Mouse (Mus musculus) midbrain, embryonic 12.5 days (tissue): ENCODE data around the gene Fbxl2. TPM values are rescaled to one million over a fixed set of nuclear protein-coding genes. Genes with fewer than 3 reads are reported as not detected.

ENCODE experiments used
- ATAC-seq: fragments of 200-750 bp; cut with Nextera tagmentation; 2 replicates; pipeline ENCODE4 v1.8.0; 2017; ENCODE audit warnings: low read depth, moderate TSS enrichment, moderate library complexity; ENCODE audit not compliant: low FRiP score
- H3K27ac ChIP-seq: fragments of 300-500 bp; sonication (generic); replicated peaks from 2 replicates; pipeline ENCODE4 v1.5.1; 2016; ENCODE audit warnings: mild to moderate bottlenecking
- H3K27me3 ChIP-seq: fragments of 300-500 bp; sonication (generic); 2 replicates; pipeline ENCODE4 v1.6.1; 2016; ENCODE audit warnings: mild to moderate bottlenecking
- H3K36me3 ChIP-seq: fragments of 300-500 bp; sonication (generic); 2 replicates; pipeline ENCODE4 v1.6.1; 2016
- H3K4me1 ChIP-seq: fragments of 300-500 bp; sonication (generic); 2 replicates; pipeline ENCODE4 v1.6.1; 2016
- H3K4me2 ChIP-seq: fragments of 300-500 bp; sonication (generic); replicated peaks from 2 replicates; pipeline ENCODE4 v1.6.1; 2016; ENCODE audit warnings: mild to moderate bottlenecking, moderate library complexity
- H3K4me3 ChIP-seq: fragments of 300-500 bp; sonication (generic); 2 replicates; pipeline ENCODE4 v1.5.1; 2016; ENCODE audit warnings: mild to moderate bottlenecking
- H3K9ac ChIP-seq: fragments of 300-500 bp; sonication (generic); replicated peaks from 2 replicates; pipeline ENCODE4 v1.6.1; 2016; ENCODE audit warnings: mild to moderate bottlenecking, moderate library complexity
- H3K9me3 ChIP-seq: fragments of 300-500 bp; sonication (generic); 2 replicates; pipeline ENCODE4 v1.6.1; 2016; ENCODE audit warnings: mild to moderate bottlenecking
- whole genome bisulfite sequencing: fragments of 180-500 bp; shearing (Covaris S2); methylation state at CpG from one replicate; pipeline ENCODE4 v1.1.7; 2016; 5-methylcytosine and 5-hydroxymethylcytosine counted together
- polyA plus RNA-seq: library from polyadenylated mRNA; unstranded; fragments of >200 nt; fragmentation: Nextera tagmentation; extraction: Ambion mirVana; gene quantifications from 2 replicates; pipeline ENCODE4 v1.2.1, GENCODE M21; 2016

Gene Fbxl2
- polyA plus RNA-seq, 1 experiment from 2014 or later: 11.9 TPM

DNA sequence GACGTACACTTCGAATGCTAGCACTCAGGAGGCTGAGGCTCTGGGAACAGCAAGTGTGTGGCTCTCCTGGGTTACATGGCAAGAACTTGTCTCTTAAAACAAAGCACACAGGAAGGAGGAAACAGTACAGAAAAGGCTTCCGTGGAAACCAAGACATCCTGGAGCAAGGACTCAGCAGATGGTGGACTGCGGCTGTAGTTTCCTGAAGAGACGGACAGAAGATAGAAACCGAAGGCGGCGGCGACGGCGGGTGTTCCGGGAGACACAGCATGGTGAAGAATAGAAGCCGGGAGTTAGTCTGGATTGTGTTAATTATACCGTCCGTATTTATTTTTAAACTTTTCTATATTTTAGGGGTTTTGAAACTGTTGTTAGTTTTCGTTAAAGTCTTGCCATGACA lies 4.8 kb upstream of the Fbxl2 start:
- Histone ChIP-seq H3K36me3 (no peaks in the 10 kb centered on the region), H3K27me3 (peaks cover 8% of the 10 kb centered on the region; the same call in 1 of the 2 replicates), H3K4me3 (no peak overlapping the region), H3K4me1 (no peaks in the 10 kb centered on the region), H3K9me3 (no peaks in the 10 kb centered on the region; the same call in 1 of the 2 replicates), H3K27ac (no peak overlapping the region), H3K9ac (no peak overlapping the region), H3K4me2 (no peak overlapping the region)
- 91% methylated on average over 16 of the region's 16 CpGs for WGBS
- no peak for ATAC-seq

DNA sequence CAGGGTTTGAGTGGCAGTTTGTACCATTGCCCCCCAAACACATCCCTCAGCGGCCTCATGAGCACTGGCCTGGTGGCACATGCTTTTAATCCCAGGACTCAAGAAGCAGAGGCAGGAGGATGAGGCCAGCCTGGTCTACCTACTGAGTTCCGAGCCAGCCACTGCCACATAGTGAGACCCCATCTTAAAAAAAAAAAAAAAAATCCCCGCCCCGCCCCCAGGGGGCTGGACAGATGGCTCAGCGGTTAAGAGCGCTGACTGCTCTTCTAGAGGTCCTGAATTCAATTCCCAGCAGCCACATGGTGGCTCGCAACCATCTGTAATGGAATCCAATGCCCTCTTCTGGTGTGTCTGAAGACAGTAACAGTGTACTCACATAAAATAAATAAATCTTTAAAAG lies 4.1 kb upstream of the Fbxl2 start:
- WGBS: 83% methylated on average over 7 of the region's 7 CpGs

DNA sequence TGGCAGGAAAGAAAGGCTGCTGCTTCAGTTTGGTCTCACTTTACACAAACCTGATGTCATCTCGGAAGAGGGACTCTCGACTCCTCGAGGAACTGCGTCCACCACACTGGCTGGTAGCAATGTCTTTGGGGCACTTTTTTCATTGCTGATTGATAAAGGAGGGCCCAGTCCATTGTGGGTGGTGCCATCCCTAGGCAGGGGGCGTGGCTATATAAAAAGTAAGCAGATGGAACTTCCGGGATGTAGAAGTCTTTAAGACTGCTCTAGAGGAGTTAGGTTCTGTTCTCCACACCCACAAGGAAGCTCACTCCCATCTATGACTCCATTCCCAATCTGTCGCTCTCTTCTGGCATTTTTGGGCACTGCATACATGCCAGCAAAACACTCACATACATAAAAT lies 685 bp upstream of the Fbxl2 start:
- no peak for ATAC-seq
- H3K4me2 ChIP-seq: no peak overlapping the region
- no peaks in the 10 kb centered on the region for H3K27me3 ChIP-seq
- no peak overlapping the region for H3K27ac ChIP-seq
- 91% methylated on average over 7 of the region's 7 CpGs for WGBS
- no peaks in the 10 kb centered on the region for H3K4me1 ChIP-seq
- H3K9ac ChIP-seq: no peak overlapping the region
- no peak overlapping the region for H3K4me3 ChIP-seq
- no peaks in the 10 kb centered on the region; the same call in 1 of the 2 replicates for H3K9me3 ChIP-seq
- no peaks in the 10 kb centered on the region for H3K36me3 ChIP-seq

More for the DNA sequence above, 4.1 kb upstream of the Fbxl2 start:
- Histone ChIP-seq H3K9ac (no peak overlapping the region), H3K4me2 (no peak overlapping the region), H3K4me3 (no peak overlapping the region), H3K4me1 (no peaks in the 10 kb centered on the region), H3K9me3 (no peaks in the 10 kb centered on the region; the same call in 1 of the 2 replicates), H3K27me3 (0 out of 2 replicates have a peak, but pooled peaks cover 2% of the 10 kb centered on the region), H3K36me3 (no peaks in the 10 kb centered on the region), H3K27ac (no peak overlapping the region)
- no peak for ATAC-seq

DNA sequence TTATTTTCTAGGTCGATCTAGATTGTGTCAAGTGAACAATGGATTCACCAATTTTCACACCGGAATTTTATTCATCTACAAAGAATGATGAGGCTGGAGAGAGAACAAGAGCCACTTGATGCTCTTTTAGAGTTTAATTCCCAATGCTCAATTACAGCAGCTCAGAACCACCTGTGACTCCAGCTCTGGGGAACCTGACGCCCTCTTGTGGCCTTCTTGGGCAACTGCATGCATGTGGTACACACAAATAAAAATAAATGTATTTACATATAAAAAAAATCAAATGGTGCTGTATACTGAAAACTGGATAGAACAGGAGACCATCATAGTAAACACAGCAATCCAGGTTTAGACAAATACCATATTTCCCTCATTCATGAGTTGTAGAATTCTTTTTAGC lies 1.5 kb downstream of the Fbxl2 start:
- H3K36me3 ChIP-seq: no peaks in the 10 kb centered on the region
- H3K4me1 ChIP-seq: no peaks in the 10 kb centered on the region
- no peak overlapping the region for H3K4me3 ChIP-seq
- no peaks in the 10 kb centered on the region for H3K9me3 ChIP-seq
- ATAC-seq: no peak
- H3K9ac ChIP-seq: no peak overlapping the region
- no peak overlapping the region for H3K4me2 ChIP-seq
- no peak overlapping the region for H3K27ac ChIP-seq
- H3K27me3 ChIP-seq: no peaks in the 10 kb centered on the region
- 58% methylated on average over 3 of the region's 3 CpGs for whole genome bisulfite sequencing

DNA sequence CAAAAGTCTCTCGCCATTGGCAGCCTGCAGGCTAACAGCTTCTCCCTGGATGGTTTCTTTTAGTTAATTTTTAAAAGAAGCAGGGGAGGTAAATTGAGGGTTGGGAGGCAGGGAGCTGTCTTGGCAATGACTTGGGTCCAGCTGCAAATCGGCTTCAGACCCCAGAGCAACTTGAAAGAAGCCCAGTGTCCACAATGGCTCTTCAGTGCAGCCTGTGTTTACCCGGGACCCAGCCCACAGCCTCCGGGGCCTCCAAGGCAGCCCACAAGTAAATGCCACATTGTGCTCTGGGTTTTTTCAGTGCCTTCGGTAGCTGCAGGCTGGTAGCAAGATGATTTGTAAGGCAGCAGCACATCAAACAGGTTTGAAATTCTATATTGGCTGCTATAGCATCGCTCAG lies 3.5 kb downstream of the Fbxl2 start:
- Histone ChIP-seq H3K4me3 (no peak overlapping the region), H3K36me3 (no peaks in the 10 kb centered on the region), H3K9ac (no peak overlapping the region), H3K4me1 (no peaks in the 10 kb centered on the region), H3K4me2 (no peak overlapping the region), H3K27ac (no peak overlapping the region), H3K27me3 (no peaks in the 10 kb centered on the region), H3K9me3 (no peaks in the 10 kb centered on the region)
- ATAC-seq: no peak
- WGBS: 55% methylated on average over 6 of the region's 6 CpGs

DNA sequence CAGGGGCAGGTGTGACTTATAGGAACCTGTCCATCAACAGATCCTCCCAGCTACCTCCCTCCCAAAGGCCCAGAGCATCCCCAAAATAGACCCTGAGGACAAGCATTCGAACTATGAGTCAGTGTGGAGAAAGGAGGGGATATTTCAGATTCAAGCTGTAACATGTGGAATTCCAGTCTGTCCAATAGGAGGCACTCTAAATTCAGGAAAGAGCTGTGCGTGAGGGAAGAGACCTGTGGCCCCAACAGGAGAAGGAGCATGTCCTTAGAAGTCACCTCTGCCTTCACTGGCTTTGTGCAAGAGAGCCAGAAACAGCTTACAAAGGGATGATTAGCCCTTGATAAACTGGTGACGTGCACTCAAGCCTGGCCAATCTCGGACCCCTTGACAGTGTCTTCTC lies 5.0 kb downstream of the Fbxl2 start:
- Histone ChIP-seq H3K36me3 (no peaks in the 10 kb centered on the region), H3K4me3 (no peak overlapping the region), H3K9ac (no peak overlapping the region), H3K4me1 (no peaks in the 10 kb centered on the region), H3K27ac (no peak overlapping the region), H3K9me3 (no peaks in the 10 kb centered on the region), H3K27me3 (no peaks in the 10 kb centered on the region), H3K4me2 (no peak overlapping the region)
- 72% methylated on average over 4 of the region's 4 CpGs for WGBS
- no peak for ATAC-seq

DNA sequence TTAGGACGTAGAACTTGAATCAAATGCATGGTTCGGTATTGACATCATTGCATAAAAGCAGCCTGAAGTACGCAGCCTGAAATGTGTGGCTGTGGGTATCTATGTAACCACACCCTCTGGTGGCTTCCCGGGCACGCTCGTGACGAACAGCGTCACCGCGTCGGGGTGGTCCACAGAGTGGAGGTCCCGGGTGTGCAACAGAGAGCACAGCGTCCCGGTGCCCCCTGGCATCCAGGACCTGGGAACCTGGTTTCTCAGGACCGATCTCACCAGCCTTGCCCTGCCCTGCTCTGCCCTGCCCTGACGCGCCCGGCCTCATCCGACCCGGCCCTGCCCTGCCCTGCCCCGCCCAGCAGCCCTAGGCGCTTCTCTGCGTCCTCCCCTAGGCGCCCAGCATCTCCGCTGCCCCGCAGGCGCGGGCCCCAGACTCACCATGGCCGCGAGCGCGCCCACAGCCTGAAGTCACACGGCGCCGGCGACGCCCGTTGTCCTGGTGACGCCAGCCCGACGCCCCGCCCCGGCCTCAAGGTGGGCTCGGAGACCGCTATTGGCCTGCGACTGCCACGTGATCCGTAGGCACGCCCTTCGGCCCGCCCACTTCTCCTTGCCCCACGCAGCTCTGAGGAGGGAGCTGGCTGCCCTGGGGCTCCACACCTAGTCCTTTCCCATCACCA lies 19.6 kb downstream of the Fbxl2 start:
- Histone ChIP-seq H3K27me3 (no peaks in the 10 kb centered on the region), H3K9me3 (no peaks in the 10 kb centered on the region), H3K36me3 (no peaks in the 10 kb centered on the region), H3K4me1 (peaks cover 11% of the 10 kb centered on the region), H3K4me3 (peak overlapping the region; percentile 78), H3K9ac (peak overlapping the region; percentile 72), H3K27ac (peak overlapping the region; percentile 75), H3K4me2 (peak overlapping the region; percentile 80)
- WGBS: 1% methylated on average over 43 of the region's 52 CpGs
- ATAC-seq: peak; percentile 98

DNA sequence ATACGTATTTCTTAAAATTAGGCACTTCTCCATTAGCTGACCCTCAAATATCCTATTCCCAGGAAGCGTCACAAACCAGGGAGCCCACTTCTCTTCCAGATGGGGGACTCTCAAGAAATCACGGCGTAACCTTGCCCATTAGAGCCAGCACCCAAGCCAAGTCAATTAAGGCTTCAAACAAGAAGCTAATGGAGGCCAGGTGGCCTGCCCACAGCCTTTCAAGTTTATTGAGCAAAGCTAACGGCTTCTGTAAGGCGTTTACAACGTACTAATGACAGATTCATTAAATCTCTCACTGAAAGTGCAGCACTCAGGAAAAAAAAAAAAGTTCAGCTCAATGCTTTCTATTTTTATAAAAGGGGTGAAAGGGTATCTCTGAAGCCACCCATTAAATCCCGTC lies 20.1 kb downstream of the Fbxl2 start:
- no peak for ATAC-seq
- 27% methylated on average over 8 of the region's 8 CpGs for WGBS
- Histone ChIP-seq H3K27ac (no peak overlapping the region), H3K27me3 (no peaks in the 10 kb centered on the region), H3K4me2 (peak overlapping the region; percentile 80), H3K9me3 (no peaks in the 10 kb centered on the region), H3K36me3 (no peaks in the 10 kb centered on the region), H3K4me1 (peaks cover 11% of the 10 kb centered on the region), H3K4me3 (peak overlapping the region; percentile 78), H3K9ac (peak overlapping the region; percentile 72)

DNA sequence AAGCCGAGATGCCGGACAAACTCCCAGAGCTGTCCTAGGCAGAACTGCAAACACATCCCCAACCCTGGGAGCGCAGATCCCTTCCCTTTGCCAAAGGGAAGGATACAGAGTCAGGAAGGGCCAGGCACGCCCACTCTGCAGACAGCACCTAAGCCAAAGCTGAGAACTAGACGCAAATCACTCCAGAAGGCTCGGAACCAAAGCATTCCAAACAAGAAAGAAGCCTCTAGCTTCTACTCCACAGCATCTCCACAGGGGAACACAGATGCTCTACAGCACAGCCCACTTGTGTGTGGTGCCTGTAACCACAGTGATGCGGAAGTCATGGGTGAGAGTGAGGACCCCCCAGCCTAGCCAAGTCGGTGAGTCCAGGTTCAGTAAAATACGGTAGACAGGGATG lies 20.8 kb downstream of the Fbxl2 start:
- Histone ChIP-seq H3K4me2 (peak overlapping the region; percentile 80), H3K27ac (no peak overlapping the region), H3K9ac (no peak overlapping the region), H3K4me3 (peak overlapping the region; percentile 78), H3K4me1 (peaks cover 11% of the 10 kb centered on the region), H3K27me3 (no peaks in the 10 kb centered on the region), H3K9me3 (no peaks in the 10 kb centered on the region), H3K36me3 (no peaks in the 10 kb centered on the region)
- 62% methylated on average over 9 of the region's 9 CpGs for WGBS
- ATAC-seq: no peak

DNA sequence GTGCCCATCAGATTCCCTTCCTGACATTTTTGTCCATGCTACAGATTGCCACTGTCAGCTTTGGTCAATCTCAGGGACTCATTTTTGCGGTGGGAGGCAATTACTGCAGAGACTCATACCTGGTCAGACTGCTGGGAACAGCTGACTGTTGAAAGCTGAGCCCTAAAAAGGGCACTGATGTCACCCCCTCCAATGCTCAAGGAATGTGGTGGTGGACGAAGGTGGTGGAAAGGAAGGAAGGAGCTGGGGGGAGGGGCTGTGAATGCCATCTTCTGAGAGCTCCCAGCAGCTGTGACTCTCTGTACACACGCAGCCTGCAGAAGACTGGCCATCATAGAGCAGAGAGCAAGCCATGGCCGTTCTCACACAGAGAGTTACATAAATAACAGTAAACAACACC lies 23.9 kb downstream of the Fbxl2 start:
- H3K36me3 ChIP-seq: no peaks in the 10 kb centered on the region
- WGBS: 63% methylated on average over 4 of the region's 4 CpGs
- peaks cover 11% of the 10 kb centered on the region for H3K4me1 ChIP-seq
- no peaks in the 10 kb centered on the region for H3K27me3 ChIP-seq
- no peak overlapping the region for H3K4me2 ChIP-seq
- no peak overlapping the region for H3K4me3 ChIP-seq
- no peak overlapping the region for H3K9ac ChIP-seq
- ATAC-seq: no peak
- H3K27ac ChIP-seq: no peak overlapping the region
- H3K9me3 ChIP-seq: no peaks in the 10 kb centered on the region; the same call in 1 of the 2 replicates

DNA sequence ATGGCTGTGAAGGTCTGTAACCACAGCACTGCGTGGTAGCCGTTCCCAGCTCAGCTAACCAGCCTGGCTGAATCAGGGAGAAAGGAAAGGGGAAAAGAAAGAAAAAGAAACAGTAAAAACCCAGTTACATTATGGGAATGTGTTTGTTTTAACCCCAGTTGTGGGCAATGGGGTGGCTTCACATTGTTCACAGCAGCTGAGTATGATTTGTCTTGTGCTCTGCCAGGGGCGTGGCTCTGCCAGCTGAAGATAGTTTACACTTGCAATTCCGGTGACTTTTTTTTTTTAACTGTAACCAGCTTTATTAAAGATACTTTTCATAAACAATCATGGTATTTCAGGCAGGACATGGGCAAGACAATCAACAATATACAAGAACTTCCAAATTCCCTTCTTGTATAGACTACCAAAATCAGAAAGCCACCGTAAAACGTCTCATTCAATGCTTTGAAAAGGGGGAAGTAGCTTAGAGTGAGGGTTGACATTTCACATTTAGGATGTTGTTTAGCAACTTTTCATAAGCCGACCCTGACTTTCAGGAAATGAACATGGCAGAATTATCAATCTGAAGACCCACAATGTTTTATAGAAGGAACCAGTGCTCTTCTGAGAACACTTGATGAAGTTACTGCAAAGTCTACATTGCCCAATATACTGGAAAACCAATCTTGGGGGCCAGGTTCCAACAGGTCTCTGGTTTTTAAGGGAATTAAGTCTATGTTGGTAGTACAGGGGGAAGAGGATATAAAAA lies 26.8 kb downstream of the Fbxl2 start:
- no peaks in the 10 kb centered on the region for H3K27me3 ChIP-seq
- no peak for ATAC-seq
- WGBS: 91% methylated on average over 7 of the region's 7 CpGs
- no peaks in the 10 kb centered on the region for H3K4me1 ChIP-seq
- H3K4me3 ChIP-seq: no peak overlapping the region
- no peaks in the 10 kb centered on the region; the same call in 1 of the 2 replicates for H3K9me3 ChIP-seq
- H3K9ac ChIP-seq: no peak overlapping the region
- no peak overlapping the region for H3K4me2 ChIP-seq
- H3K36me3 ChIP-seq: no peaks in the 10 kb centered on the region
- no peak overlapping the region for H3K27ac ChIP-seq

DNA sequence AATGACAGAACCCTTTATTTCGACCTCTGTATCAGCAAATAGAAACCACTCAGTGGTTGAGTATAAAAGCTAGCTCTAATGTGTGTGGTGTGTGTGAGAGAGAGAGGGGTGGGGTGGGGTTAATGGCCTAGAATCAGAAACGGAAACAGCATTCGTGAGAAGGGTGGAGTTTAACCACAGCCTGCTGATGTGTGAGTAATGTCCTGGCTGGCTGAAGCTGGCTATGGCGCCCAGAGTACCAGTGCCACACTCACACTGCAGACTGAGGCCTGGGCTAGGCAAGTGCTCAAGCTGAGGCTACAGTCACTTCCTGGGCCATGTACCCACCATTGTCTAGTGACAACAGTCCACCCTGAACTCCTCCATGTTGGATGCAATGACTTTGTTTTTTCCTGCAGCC lies 29.6 kb downstream of the Fbxl2 start:
- Histone ChIP-seq H3K4me3 (no peak overlapping the region), H3K27me3 (no peaks in the 10 kb centered on the region), H3K4me1 (no peaks in the 10 kb centered on the region), H3K36me3 (no peaks in the 10 kb centered on the region), H3K9ac (no peak overlapping the region), H3K27ac (no peak overlapping the region), H3K9me3 (no peaks in the 10 kb centered on the region; the same call in 1 of the 2 replicates), H3K4me2 (no peak overlapping the region)
- ATAC-seq: no peak
- 86% methylated on average over 4 of the region's 4 CpGs for WGBS
